Mouse (Mus musculus): ENCODE measurements around the gene Ccdc34.

DNA sequence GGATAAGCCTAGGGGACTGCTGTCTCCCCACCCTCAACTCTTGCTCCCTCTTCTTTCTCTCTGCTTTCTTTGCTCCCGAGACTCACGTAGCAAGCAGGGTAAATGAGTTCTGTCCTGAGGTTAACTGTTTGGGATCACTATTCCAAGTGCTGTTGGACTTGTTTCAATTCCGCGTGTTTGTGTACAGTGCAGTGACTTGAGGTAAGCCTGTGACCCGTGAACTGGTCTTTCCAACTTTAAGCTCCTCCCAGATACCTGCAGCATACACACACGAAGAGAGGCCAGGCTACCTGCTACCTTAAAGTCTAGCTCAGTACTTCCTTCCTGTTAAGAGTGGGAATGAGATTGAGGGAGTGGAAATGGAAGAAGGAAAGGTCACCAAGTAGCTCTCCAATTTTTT is 34.2 kb upstream of the Ccdc34 start:
- TF ChIP-seq POLR2A (IDR thresholded peaks at IDR 0.05; ENCODE audit: insufficient read length, low read depth), result no peak
- no peak for TF ChIP-seq MYOD1 (IDR thresholded peaks at IDR 0.05; ENCODE audit: control insufficient read depth in 1 of 3, insufficient read length in 2 of 3, low read depth in 2 of 3)
- TF ChIP-seq MAX (IDR thresholded peaks at IDR 0.05; ENCODE audit: low read depth), result no peak
- TF ChIP-seq USF1 (IDR thresholded peaks at IDR 0.05; ENCODE audit: low read depth), result no peak

Data from myocyte (in vitro differentiated cells).